Mouse (Mus musculus): ENCODE results near the gene Macrod2. TPM values are rescaled to one million over a fixed set of nuclear protein-coding genes. Genes with fewer than 3 reads are reported as not detected.

Gene Macrod2
- polyA plus RNA-seq, 1 experiment from 2014 or later, result 34.2 TPM

DNA sequence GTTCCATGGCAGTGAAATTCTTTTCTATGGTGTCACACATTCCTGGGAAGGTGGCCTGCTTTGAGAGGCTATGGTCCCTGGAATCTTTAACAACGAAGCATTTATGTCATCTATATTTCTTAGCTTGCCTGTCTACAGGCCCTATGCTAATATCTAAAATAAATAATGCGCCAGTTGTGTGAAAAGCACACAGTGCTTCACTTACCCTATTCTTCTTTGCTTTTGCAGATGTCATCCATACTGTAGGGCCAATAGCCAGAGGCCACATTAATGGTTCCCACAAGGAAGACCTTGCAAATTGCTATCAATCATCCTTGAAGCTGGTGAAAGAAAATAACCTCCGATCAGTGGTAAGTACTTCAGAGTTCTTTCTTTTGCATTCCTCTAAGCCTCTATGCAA is 1119.9 kb downstream of the Macrod2 start:
- H3K4me3 ChIP-seq, result no peak overlapping the region
- 85% methylated on average over 3 of the region's 3 CpGs for WGBS
- DNase-seq (ENCODE audit: extremely low spot score, low spot score), result no peak
- no peaks in the 10 kb centered on the region for H3K27me3 ChIP-seq (ENCODE audit: poor library complexity, severe bottlenecking)
- no peaks in the 10 kb centered on the region for H3K36me3 ChIP-seq (replicated peaks)
- no peaks in the 10 kb centered on the region for H3K9me3 ChIP-seq
- H3K4me1 ChIP-seq, result peaks cover 3% of the 10 kb centered on the region; the same call in 1 of the 2 replicates
- no peak overlapping the region for H3K27ac ChIP-seq

- 89% methylated on average over 4 of the region's 4 CpGs for WGBS
Measured at GRCm38 (mm10) chr2:141522081-141522480, 1127.0 kb downstream of the Macrod2 start.

DNA sequence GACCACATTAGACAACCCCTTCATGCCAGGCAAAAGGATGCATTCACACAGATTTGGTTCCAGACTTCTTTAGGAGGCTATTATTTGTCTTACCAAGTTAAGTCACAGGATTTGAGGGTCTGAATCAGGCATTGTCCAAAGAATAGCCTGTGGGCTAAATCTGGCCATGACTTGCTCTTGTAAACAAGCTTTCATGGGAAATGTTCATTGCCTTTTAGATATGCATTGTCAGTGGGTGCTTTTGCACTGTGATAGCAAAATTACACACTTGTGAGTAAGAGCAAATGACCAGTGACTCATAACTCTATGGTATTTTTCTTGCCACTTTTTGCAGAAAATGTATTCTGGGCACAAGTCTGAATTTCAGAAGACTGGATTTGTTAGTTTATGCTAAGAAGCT is 1150.8 kb downstream of the Macrod2 start:
- Histone ChIP-seq H3K4me1 (peaks cover 7% of the 10 kb centered on the region; the same call in 1 of the 2 replicates), H3K27ac (no peak overlapping the region), H3K27me3 (ENCODE audit: poor library complexity, severe bottlenecking) (no peaks in the 10 kb centered on the region), H3K36me3 (replicated peaks) (no peaks in the 10 kb centered on the region), H3K4me3 (no peak overlapping the region), H3K9me3 (no peaks in the 10 kb centered on the region)
- DNase-seq (ENCODE audit: extremely low spot score, low spot score), result no peak

More at GRCm38 (mm10) chr2:141522081-141522480, 1127.0 kb downstream of the Macrod2 start:
- no peaks in the 10 kb centered on the region for H3K9me3 ChIP-seq
- no peak for DNase-seq (ENCODE audit: extremely low spot score, low spot score)
- H3K4me1 ChIP-seq, result no peaks in the 10 kb centered on the region
- no peak overlapping the region for H3K27ac ChIP-seq
- H3K36me3 ChIP-seq (replicated peaks), result no peaks in the 10 kb centered on the region
- no peaks in the 10 kb centered on the region for H3K27me3 ChIP-seq (ENCODE audit: poor library complexity, severe bottlenecking)
- H3K4me3 ChIP-seq, result no peak overlapping the region

DNA sequence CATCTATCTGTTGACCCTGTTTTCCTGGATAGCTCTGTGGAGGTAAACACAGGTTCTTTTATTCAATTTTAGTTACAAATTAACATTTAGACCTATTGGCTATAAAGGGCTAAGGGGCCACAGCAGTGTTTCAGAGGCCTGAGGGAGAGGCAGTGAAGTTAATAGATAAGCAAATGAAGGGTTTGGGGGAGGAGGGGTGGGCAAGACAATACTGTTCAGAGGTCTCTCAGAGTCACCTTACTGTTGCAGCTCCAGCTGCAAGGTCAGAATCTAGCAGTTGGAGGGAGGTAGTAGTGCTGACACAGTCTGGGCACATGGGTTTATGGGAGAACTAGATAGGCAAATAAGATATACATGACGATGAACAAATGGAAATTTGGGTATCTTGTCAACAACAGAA is 1156.6 kb downstream of the Macrod2 start:
- Histone ChIP-seq H3K4me1 (peaks cover 7% of the 10 kb centered on the region; the same call in 1 of the 2 replicates), H3K27me3 (ENCODE audit: poor library complexity, severe bottlenecking) (no peaks in the 10 kb centered on the region), H3K4me3 (no peak overlapping the region), H3K9me3 (no peaks in the 10 kb centered on the region), H3K36me3 (replicated peaks) (no peaks in the 10 kb centered on the region), H3K27ac (no peak overlapping the region)
- 83% methylated on average over 1 of the region's 1 CpGs for WGBS
- DNase-seq (ENCODE audit: extremely low spot score, low spot score), result no peak

- DNase-seq (ENCODE audit: extremely low spot score, low spot score), result no peak
- peaks cover 7% of the 10 kb centered on the region; the same call in 1 of the 2 replicates for H3K4me1 ChIP-seq
- no peak overlapping the region for H3K4me3 ChIP-seq
- no peaks in the 10 kb centered on the region for H3K27me3 ChIP-seq (ENCODE audit: poor library complexity, severe bottlenecking)
- WGBS, result 80% methylated on average over 2 of the region's 2 CpGs
- H3K27ac ChIP-seq, result no peak overlapping the region
- H3K36me3 ChIP-seq (replicated peaks), result no peaks in the 10 kb centered on the region
- H3K9me3 ChIP-seq, result no peaks in the 10 kb centered on the region
Measured at GRCm38 (mm10) chr2:141556747-141557146, 1161.6 kb downstream of the Macrod2 start.

DNA sequence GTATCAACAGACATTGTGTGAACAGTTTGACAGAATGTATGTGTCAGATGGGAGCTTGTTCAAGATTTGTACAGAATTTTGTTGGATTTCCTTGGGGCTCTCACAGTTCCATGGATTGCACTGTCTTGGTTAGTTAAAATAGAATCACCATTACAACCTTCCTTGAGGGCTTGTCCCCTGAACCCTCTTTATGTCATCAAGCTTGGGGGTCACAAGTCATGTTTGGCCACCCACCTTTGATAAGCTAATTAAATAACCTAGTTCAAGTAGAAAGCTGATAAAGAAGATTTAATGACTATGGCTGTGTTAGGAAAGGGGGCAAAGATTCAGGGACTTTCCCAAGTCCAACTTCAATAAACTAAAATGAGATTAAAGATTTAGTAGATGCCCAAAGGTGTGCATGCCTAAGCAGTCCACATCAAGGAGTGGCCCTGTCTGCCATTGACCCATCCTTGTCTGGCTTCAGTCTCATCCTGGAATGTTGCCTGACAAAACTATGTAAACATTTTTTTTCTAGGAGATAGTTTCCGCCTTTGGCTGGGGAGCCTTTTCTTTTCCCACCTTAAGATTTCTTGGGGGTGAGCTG is 1163.2 kb downstream of the Macrod2 start:
- Histone ChIP-seq H3K36me3 (replicated peaks) (no peaks in the 10 kb centered on the region), H3K9me3 (no peaks in the 10 kb centered on the region), H3K27ac (no peak overlapping the region), H3K27me3 (ENCODE audit: poor library complexity, severe bottlenecking) (no peaks in the 10 kb centered on the region), H3K4me3 (no peak overlapping the region), H3K4me1 (peaks cover 7% of the 10 kb centered on the region; the same call in 1 of the 2 replicates)
- 88% methylated on average over 1 of the region's 1 CpGs for WGBS
- no peak for DNase-seq (ENCODE audit: extremely low spot score, low spot score)

- H3K36me3 ChIP-seq (replicated peaks), result no peaks in the 10 kb centered on the region
- H3K27me3 ChIP-seq (ENCODE audit: poor library complexity, severe bottlenecking), result no peaks in the 10 kb centered on the region
- H3K4me3 ChIP-seq, result no peak overlapping the region
- WGBS, result 70% methylated on average over 3 of the region's 3 CpGs
- no peaks in the 10 kb centered on the region for H3K4me1 ChIP-seq
- no peak for DNase-seq (ENCODE audit: extremely low spot score, low spot score)
- H3K9me3 ChIP-seq, result no peaks in the 10 kb centered on the region
- H3K27ac ChIP-seq, result no peak overlapping the region
Measured at GRCm38 (mm10) chr2:141565986-141566385, 1170.9 kb downstream of the Macrod2 start.

DNA sequence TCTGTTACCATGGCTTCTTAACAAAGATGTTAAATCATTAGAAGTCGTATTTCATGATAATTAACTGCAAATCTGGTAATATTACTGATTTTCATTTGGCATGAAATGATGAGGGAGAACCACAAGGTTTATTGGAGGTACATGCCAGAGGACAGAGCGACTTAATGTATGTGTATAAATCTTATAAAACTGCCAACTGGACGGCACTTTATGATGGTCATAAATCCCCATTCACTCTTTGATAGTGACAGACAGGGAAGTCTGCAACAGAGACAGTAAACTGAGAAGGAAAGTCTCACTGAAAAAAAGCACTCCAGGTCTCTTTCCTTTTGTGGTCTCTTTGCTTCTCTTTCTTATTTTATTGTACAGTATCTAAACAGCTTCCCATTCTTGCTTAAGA is 1176.3 kb downstream of the Macrod2 start:
- WGBS, result 85% methylated on average over 3 of the region's 3 CpGs
- H3K27ac ChIP-seq, result no peak overlapping the region
- no peaks in the 10 kb centered on the region for H3K36me3 ChIP-seq (replicated peaks)

GRCm38 (mm10) chr2:141578206-141578605 is 1183.1 kb downstream of the Macrod2 start:
- H3K27me3 ChIP-seq (ENCODE audit: poor library complexity, severe bottlenecking), result no peaks in the 10 kb centered on the region
- H3K4me1 ChIP-seq, result peaks cover 18% of the 10 kb centered on the region
- no peak for DNase-seq (ENCODE audit: extremely low spot score, low spot score)
- H3K36me3 ChIP-seq (replicated peaks), result no peaks in the 10 kb centered on the region
- no peak overlapping the region for H3K27ac ChIP-seq
- no peaks in the 10 kb centered on the region for H3K9me3 ChIP-seq
- H3K4me3 ChIP-seq, result no peak overlapping the region

More for the DNA sequence above, 1176.3 kb downstream of the Macrod2 start:
- H3K4me1 ChIP-seq, result peaks cover 9% of the 10 kb centered on the region
- no peaks in the 10 kb centered on the region for H3K27me3 ChIP-seq (ENCODE audit: poor library complexity, severe bottlenecking)
- H3K9me3 ChIP-seq, result no peaks in the 10 kb centered on the region
- DNase-seq (ENCODE audit: extremely low spot score, low spot score), result no peak
- H3K4me3 ChIP-seq, result no peak overlapping the region

DNA sequence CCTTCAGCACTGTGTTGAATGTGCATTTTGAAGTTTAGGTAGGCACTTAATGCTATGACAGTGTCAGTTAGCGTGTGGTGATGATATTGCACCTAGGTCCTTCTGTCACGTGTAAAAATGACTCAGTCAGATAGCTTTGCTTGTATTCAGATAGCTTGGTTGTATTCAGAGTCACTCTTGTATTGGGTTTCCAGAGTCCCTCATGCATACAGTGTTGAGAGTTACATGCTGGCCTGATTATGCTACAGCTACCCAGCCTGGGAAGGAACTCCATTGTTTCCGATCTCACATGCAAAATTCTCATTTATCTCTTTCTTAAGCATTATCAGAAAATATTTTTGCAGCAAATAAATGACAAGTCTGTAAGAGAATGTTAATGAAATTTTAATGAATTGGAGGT is 1187.3 kb downstream of the Macrod2 start:
- DNase-seq (ENCODE audit: extremely low spot score, low spot score), result no peak
- peaks cover 20% of the 10 kb centered on the region for H3K4me1 ChIP-seq
- no peak overlapping the region for H3K27ac ChIP-seq
- H3K4me3 ChIP-seq, result no peak overlapping the region
- 86% methylated on average over 3 of the region's 3 CpGs for WGBS
- H3K36me3 ChIP-seq (replicated peaks), result no peaks in the 10 kb centered on the region
- H3K27me3 ChIP-seq (ENCODE audit: poor library complexity, severe bottlenecking), result no peaks in the 10 kb centered on the region
- H3K9me3 ChIP-seq, result no peaks in the 10 kb centered on the region

- no peak overlapping the region for H3K4me3 ChIP-seq
- peak overlapping the region; percentile 46 for H3K27ac ChIP-seq
- no peak for DNase-seq (ENCODE audit: extremely low spot score, low spot score)
- peaks cover 20% of the 10 kb centered on the region for H3K4me1 ChIP-seq
- WGBS, result 30% methylated on average over 4 of the region's 4 CpGs
- H3K27me3 ChIP-seq (ENCODE audit: poor library complexity, severe bottlenecking), result no peaks in the 10 kb centered on the region
- no peaks in the 10 kb centered on the region for H3K36me3 ChIP-seq (replicated peaks)
- no peaks in the 10 kb centered on the region for H3K9me3 ChIP-seq
Measured at GRCm38 (mm10) chr2:141582933-141583332, 1187.8 kb downstream of the Macrod2 start.

GRCm38 (mm10) chr2:141587290-141587689 is 1192.2 kb downstream of the Macrod2 start:
- no peak for DNase-seq (ENCODE audit: extremely low spot score, low spot score)
- WGBS, result 82% methylated on average over 2 of the region's 2 CpGs

DNA sequence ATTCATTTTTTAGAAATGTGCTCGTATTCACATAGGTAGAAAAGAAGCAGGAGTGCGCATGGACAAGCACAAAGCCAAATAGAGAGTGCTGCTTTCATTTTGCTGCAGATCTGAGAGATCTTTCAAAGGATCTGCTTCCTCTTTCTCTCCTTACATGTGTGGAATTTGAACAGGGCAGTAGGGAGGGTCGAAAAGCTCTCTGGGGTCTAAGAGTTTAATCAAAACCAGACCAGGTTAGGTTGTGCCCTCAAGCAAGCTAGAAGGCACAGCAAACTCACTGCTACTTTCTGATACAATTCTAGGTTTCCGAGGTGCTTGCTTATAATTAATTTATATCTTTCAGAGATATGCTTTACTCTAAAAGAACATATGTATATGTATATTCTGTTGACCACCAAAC is 1196.2 kb downstream of the Macrod2 start:
- Histone ChIP-seq H3K27ac (no peak overlapping the region), H3K27me3 (ENCODE audit: poor library complexity, severe bottlenecking) (no peaks in the 10 kb centered on the region), H3K36me3 (replicated peaks) (no peaks in the 10 kb centered on the region), H3K9me3 (no peaks in the 10 kb centered on the region), H3K4me1 (no peaks in the 10 kb centered on the region), H3K4me3 (no peak overlapping the region)
- DNase-seq (ENCODE audit: extremely low spot score, low spot score), result no peak
- 60% methylated on average over 4 of the region's 4 CpGs for WGBS

More at GRCm38 (mm10) chr2:141587290-141587689, 1192.2 kb downstream of the Macrod2 start:
- Histone ChIP-seq H3K4me3 (no peak overlapping the region), H3K4me1 (peaks cover 20% of the 10 kb centered on the region), H3K27ac (no peak overlapping the region), H3K9me3 (no peaks in the 10 kb centered on the region), H3K36me3 (replicated peaks) (no peaks in the 10 kb centered on the region), H3K27me3 (ENCODE audit: poor library complexity, severe bottlenecking) (no peaks in the 10 kb centered on the region)

DNA sequence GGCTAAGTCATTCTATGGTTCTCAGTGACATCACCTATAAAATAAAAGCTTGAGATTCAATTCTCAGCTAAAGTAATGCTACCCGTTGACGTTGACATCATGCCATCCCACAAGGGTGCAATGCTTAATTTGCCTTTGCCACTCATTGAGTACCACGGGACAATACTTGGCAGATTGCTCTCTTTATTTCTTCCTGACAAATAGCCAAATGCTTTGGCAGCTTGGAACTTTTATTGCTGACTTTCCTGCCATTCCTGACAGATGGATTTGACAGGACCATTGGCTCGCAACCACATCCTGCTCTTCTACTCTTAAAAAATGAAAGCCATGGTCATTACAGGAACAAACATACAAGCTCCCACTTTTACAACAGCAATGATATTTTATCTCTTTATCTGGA is 1199.7 kb downstream of the Macrod2 start:
- Histone ChIP-seq H3K36me3 (replicated peaks) (no peaks in the 10 kb centered on the region), H3K9me3 (no peaks in the 10 kb centered on the region), H3K4me1 (no peaks in the 10 kb centered on the region), H3K27me3 (ENCODE audit: poor library complexity, severe bottlenecking) (no peaks in the 10 kb centered on the region), H3K27ac (no peak overlapping the region), H3K4me3 (no peak overlapping the region)
- DNase-seq (ENCODE audit: extremely low spot score, low spot score), result no peak
- WGBS, result 87% methylated on average over 4 of the region's 4 CpGs
